Mouse (Mus musculus) small intestine, adult 10 weeks (tissue): ENCODE results near the gene Tmem209. TPM values are rescaled to one million over a fixed set of nuclear protein-coding genes. Genes with fewer than 3 reads are reported as not detected.

Experiments used
- polyA plus RNA-seq: library from polyadenylated mRNA; stranded (reverse); fragments of 350-450 nt; fragmentation: Illumina TruSeq; extraction: RNeasy Lipid Tissue Mini Kit (QIAGEN cat#74804); gene quantifications from one replicate; pipeline ENCODE4 v1.2.3, GENCODE M21; 2014; ENCODE audit warnings: low replicate concordance

Tmem209 gene
- polyA plus RNA-seq, result 25.6 TPM

DNA sequence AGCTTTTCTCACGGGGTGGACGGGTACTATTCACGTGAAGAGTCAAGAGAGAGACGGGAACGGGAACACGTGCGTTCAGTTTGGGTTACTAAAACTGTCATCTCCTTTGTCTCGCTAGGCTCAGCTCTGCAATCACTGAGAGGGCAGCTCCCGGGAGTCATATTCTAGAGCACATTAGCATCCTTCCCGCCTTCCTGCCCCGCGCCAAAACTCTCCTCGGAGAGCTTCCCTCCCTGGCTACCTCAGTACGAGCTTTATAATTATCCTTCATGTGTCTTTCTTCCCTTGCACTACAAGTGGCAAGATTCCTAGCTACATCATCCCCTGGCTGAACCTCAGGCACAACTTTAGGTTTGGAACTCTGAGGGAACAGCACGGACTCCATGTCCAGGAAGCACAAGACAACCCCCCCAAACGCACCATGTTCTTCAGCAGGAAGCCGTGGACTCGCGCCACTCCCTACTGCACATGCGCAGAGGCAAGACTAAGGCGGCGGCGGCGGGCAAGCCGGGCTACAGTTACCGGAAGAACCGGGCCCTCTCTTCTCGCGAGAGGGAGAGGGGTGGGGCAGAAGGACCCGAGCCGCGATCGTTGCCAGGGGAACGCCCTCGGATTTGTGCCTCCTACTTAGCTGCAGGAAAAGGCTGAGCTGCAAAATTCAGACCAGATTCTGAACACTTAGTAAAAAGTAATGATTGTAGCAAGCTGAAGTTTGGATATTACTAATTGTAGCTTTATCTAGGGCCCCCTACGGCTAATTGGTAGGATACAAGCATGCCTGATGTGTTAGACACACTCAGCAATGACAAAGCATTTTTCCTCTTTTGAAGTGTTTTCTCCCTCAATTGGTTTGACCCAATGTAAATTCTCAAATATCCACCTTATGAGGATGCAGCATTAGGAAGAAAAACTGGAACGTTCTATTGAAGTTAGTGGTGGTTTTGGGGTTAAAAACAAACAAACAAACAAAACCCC is at the start of gene Tmem209, which contains the start of gene Ssmem1:
TSS of gene Tmem209 (minus strand) at position 519 of the 975 bp plus-strand sequence.
TSS of gene Ssmem1 (plus strand) at position 585 of the 975 bp plus-strand sequence.

DNA sequence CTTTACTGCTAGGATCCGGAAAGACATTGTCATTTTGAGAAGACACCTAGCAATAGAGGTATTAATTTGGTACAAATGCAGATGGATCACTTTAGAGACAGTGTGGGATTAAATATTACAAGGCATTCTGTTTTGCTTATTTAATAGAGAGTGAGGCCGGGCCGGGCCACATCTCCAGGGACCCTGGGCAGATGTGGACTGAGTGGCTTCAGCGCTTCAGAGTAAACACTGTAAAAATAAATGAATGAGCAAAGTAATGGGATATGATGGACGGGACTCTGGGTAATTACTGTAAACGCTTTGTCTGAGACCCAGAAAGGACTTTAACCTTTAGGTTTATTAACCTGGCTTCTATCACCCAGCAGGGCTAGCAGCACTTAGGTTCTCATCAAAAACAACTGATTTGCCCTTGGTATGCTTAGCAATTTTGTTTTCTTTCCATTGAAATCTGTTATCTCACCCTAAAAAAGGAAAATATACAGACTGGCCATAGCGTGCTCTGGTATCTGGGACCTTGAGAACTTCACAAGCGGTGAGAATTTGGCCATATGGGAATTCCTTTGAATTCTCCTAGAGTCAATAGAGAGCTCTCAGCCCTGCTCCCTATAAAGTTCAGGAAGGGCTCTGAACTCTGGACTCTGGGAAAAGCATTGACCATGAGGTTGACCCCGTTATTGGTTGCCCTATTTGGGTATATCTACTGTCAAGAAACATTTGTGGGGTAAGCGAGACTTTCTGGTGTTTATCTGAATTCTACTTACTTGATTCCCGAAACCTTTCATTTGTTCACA is 31.6 kb upstream of the Tmem209 start, which contains the start of gene Cpa2:
TSS of gene Cpa2 (plus strand) at position 574 of the 791 bp plus-strand sequence.

Other genes starting within 250 kb of the Tmem209 start
- gene Ube2h, start 205.2 kb downstream of the Tmem209 start, polyA plus RNA-seq, result 28.1 TPM
- 0.89 TPM for gene Zc3hc1, start 118.8 kb downstream of the Tmem209 start, polyA plus RNA-seq
- 27.2 TPM for gene Klhdc10, start 107.9 kb downstream of the Tmem209 start, polyA plus RNA-seq
- not detected for gene Ssmem1, start 66 bp upstream of the Tmem209 start, polyA plus RNA-seq
- 141 TPM for gene Cpa2, start 31.8 kb upstream of the Tmem209 start, polyA plus RNA-seq
- not detected for gene Cpa4, start 58.6 kb upstream of the Tmem209 start, polyA plus RNA-seq
- gene Cpa5, start 101.2 kb upstream of the Tmem209 start, polyA plus RNA-seq, result not detected
- gene Cpa1, start 129.4 kb upstream of the Tmem209 start, polyA plus RNA-seq, result 56.2 TPM
- 5.6 TPM for gene Cep41, start 184.0 kb upstream of the Tmem209 start, polyA plus RNA-seq
- gene Mest, start 213.8 kb upstream of the Tmem209 start, polyA plus RNA-seq, result 1.9 TPM